Mouse (Mus musculus): ENCODE data around the gene Tmc5. TPM values are rescaled to one million over a fixed set of nuclear protein-coding genes. Genes with fewer than 3 reads are reported as not detected.

Tmc5 gene
- polyA plus RNA-seq, 1 experiment from 2014 or later = 2.1 TPM

GRCm38 (mm10) chr7:118650119-118650518, 53.0 kb downstream of the Tmc5 start:
- Histone ChIP-seq H3K4me2 (no peak overlapping the region), H3K36me3 (no peaks in the 10 kb centered on the region), H3K27me3 (replicated peaks) (no peaks in the 10 kb centered on the region), H3K27ac (no peak overlapping the region), H3K4me3 (replicated peaks) (no peak overlapping the region), H3K4me1 (no peaks in the 10 kb centered on the region), H3K9ac (no peak overlapping the region), H3K9me3 (no peaks in the 10 kb centered on the region)
- WGBS = 62% methylated on average over 4 of the region's 4 CpGs
- peak; percentile 50; the same call in 1 of the 2 replicates for ATAC-seq (ENCODE audit: insufficient read depth, low FRiP score, low read depth)

GRCm38 (mm10) chr7:118650891-118651290, 53.8 kb downstream of the Tmc5 start:
- H3K4me2 ChIP-seq = no peak overlapping the region
- WGBS = 97% methylated on average over 1 of the region's 1 CpGs
- H3K9ac ChIP-seq = no peak overlapping the region
- no peaks in the 10 kb centered on the region for H3K9me3 ChIP-seq
- no peak overlapping the region for H3K27ac ChIP-seq
- no peaks in the 10 kb centered on the region for H3K36me3 ChIP-seq
- H3K4me1 ChIP-seq = no peaks in the 10 kb centered on the region
- no peak for ATAC-seq (ENCODE audit: insufficient read depth, low FRiP score, low read depth)
- H3K27me3 ChIP-seq (replicated peaks) = no peaks in the 10 kb centered on the region
- no peak overlapping the region for H3K4me3 ChIP-seq (replicated peaks)

- H3K27ac ChIP-seq = no peak overlapping the region
- no peaks in the 10 kb centered on the region for H3K9me3 ChIP-seq
- H3K4me1 ChIP-seq = no peaks in the 10 kb centered on the region
- H3K4me2 ChIP-seq = no peak overlapping the region
- ATAC-seq (ENCODE audit: insufficient read depth, low FRiP score, low read depth) = no peak
- 81% methylated on average over 6 of the region's 6 CpGs for WGBS
- H3K27me3 ChIP-seq (replicated peaks) = no peaks in the 10 kb centered on the region
- no peaks in the 10 kb centered on the region for H3K36me3 ChIP-seq
- no peak overlapping the region for H3K4me3 ChIP-seq (replicated peaks)
- H3K9ac ChIP-seq = no peak overlapping the region
These were observed 55.6 kb downstream of the Tmc5 start for GRCm38 (mm10) chr7:118652572-118653295.

- Histone ChIP-seq H3K4me3 (replicated peaks) (no peak overlapping the region), H3K4me2 (no peak overlapping the region), H3K36me3 (no peaks in the 10 kb centered on the region), H3K27ac (no peak overlapping the region), H3K27me3 (replicated peaks) (no peaks in the 10 kb centered on the region), H3K4me1 (no peaks in the 10 kb centered on the region), H3K9ac (no peak overlapping the region), H3K9me3 (no peaks in the 10 kb centered on the region)
- ATAC-seq (ENCODE audit: insufficient read depth, low FRiP score, low read depth) = no peak
- WGBS = 36% methylated on average over 6 of the region's 6 CpGs
These were observed 59.6 kb downstream of the Tmc5 start for GRCm38 (mm10) chr7:118656730-118657129.

GRCm38 (mm10) chr7:118667773-118668172, 70.7 kb downstream of the Tmc5 start:
- H3K27me3 ChIP-seq (replicated peaks) = no peaks in the 10 kb centered on the region
- H3K4me1 ChIP-seq = no peaks in the 10 kb centered on the region
- no peak overlapping the region for H3K27ac ChIP-seq
- H3K36me3 ChIP-seq = no peaks in the 10 kb centered on the region
- H3K4me2 ChIP-seq = no peak overlapping the region
- no peaks in the 10 kb centered on the region for H3K9me3 ChIP-seq
- no peak overlapping the region for H3K9ac ChIP-seq
- H3K4me3 ChIP-seq (replicated peaks) = no peak overlapping the region
- no peak for ATAC-seq (ENCODE audit: insufficient read depth, low FRiP score, low read depth)
- WGBS = 92% methylated on average over 2 of the region's 2 CpGs

GRCm38 (mm10) chr7:118670142-118670541, 73.0 kb downstream of the Tmc5 start:
- Histone ChIP-seq H3K36me3 (no peaks in the 10 kb centered on the region), H3K4me1 (no peaks in the 10 kb centered on the region), H3K4me2 (no peak overlapping the region), H3K9me3 (no peaks in the 10 kb centered on the region), H3K27ac (no peak overlapping the region), H3K4me3 (replicated peaks) (no peak overlapping the region), H3K9ac (no peak overlapping the region), H3K27me3 (replicated peaks) (no peaks in the 10 kb centered on the region)
- ATAC-seq (ENCODE audit: insufficient read depth, low FRiP score, low read depth) = no peak
- WGBS = 68% methylated on average over 4 of the region's 4 CpGs

GRCm38 (mm10) chr7:118676826-118677225, 79.7 kb downstream of the Tmc5 start:
- 79% methylated on average over 4 of the region's 4 CpGs for WGBS

GRCm38 (mm10) chr7:118688199-118688598, 91.1 kb downstream of the Tmc5 start:
- H3K36me3 ChIP-seq = peaks cover 18% of the 10 kb centered on the region
- 28% methylated on average over 5 of the region's 5 CpGs for WGBS
- no peaks in the 10 kb centered on the region for H3K9me3 ChIP-seq
- no peak for ATAC-seq (ENCODE audit: insufficient read depth, low FRiP score, low read depth)
- H3K4me3 ChIP-seq (replicated peaks) = no peak overlapping the region
- no peak overlapping the region for H3K4me2 ChIP-seq
- no peak overlapping the region for H3K9ac ChIP-seq
- H3K27ac ChIP-seq = no peak overlapping the region
- no peaks in the 10 kb centered on the region for H3K27me3 ChIP-seq (replicated peaks)
- H3K4me1 ChIP-seq = no peaks in the 10 kb centered on the region

More at GRCm38 (mm10) chr7:118676826-118677225, 79.7 kb downstream of the Tmc5 start:
- no peaks in the 10 kb centered on the region for H3K4me1 ChIP-seq
- no peaks in the 10 kb centered on the region for H3K27me3 ChIP-seq (replicated peaks)
- no peak overlapping the region for H3K9ac ChIP-seq
- no peaks in the 10 kb centered on the region for H3K9me3 ChIP-seq
- H3K4me2 ChIP-seq = no peak overlapping the region
- H3K27ac ChIP-seq = no peak overlapping the region
- H3K36me3 ChIP-seq = no peaks in the 10 kb centered on the region
- no peak for ATAC-seq (ENCODE audit: insufficient read depth, low FRiP score, low read depth)
- no peak overlapping the region for H3K4me3 ChIP-seq (replicated peaks)

- no peaks in the 10 kb centered on the region for H3K27me3 ChIP-seq (replicated peaks)
- no peak overlapping the region for H3K9ac ChIP-seq
- H3K9me3 ChIP-seq = no peaks in the 10 kb centered on the region
- no peak overlapping the region for H3K27ac ChIP-seq
- H3K4me1 ChIP-seq = no peaks in the 10 kb centered on the region
- H3K36me3 ChIP-seq = peaks cover 23% of the 10 kb centered on the region
- no peak overlapping the region for H3K4me3 ChIP-seq (replicated peaks)
- 82% methylated on average over 7 of the region's 7 CpGs for WGBS
- no peak for ATAC-seq (ENCODE audit: insufficient read depth, low FRiP score, low read depth)
- no peak overlapping the region for H3K4me2 ChIP-seq
These were observed 92.0 kb downstream of the Tmc5 start for GRCm38 (mm10) chr7:118689088-118689487.

GRCm38 (mm10) chr7:118691287-118691686, 94.2 kb downstream of the Tmc5 start:
- 97% methylated on average over 2 of the region's 2 CpGs for WGBS
- no peak overlapping the region for H3K27ac ChIP-seq
- no peaks in the 10 kb centered on the region for H3K27me3 ChIP-seq (replicated peaks)
- H3K4me2 ChIP-seq = no peak overlapping the region
- H3K4me1 ChIP-seq = no peaks in the 10 kb centered on the region
- peaks cover 38% of the 10 kb centered on the region for H3K36me3 ChIP-seq
- no peak overlapping the region for H3K9ac ChIP-seq
- no peak for ATAC-seq (ENCODE audit: insufficient read depth, low FRiP score, low read depth)
- no peak overlapping the region for H3K4me3 ChIP-seq (replicated peaks)
- H3K9me3 ChIP-seq = no peaks in the 10 kb centered on the region

GRCm38 (mm10) chr7:118696146-118696545, 99.0 kb downstream of the Tmc5 start:
- no peak overlapping the region for H3K9ac ChIP-seq
- H3K27me3 ChIP-seq (replicated peaks) = no peaks in the 10 kb centered on the region
- WGBS = 92% methylated on average over 6 of the region's 6 CpGs
- no peak for ATAC-seq (ENCODE audit: insufficient read depth, low FRiP score, low read depth)
- no peak overlapping the region for H3K27ac ChIP-seq
- H3K4me3 ChIP-seq (replicated peaks) = no peak overlapping the region
- H3K4me2 ChIP-seq = no peak overlapping the region
- peaks cover 25% of the 10 kb centered on the region; the same call in 1 of the 2 replicates for H3K36me3 ChIP-seq
- no peaks in the 10 kb centered on the region for H3K4me1 ChIP-seq
- H3K9me3 ChIP-seq = no peaks in the 10 kb centered on the region

GRCm38 (mm10) chr7:118697168-118697567, 100.1 kb downstream of the Tmc5 start:
- Histone ChIP-seq H3K27me3 (replicated peaks) (no peaks in the 10 kb centered on the region), H3K4me1 (no peaks in the 10 kb centered on the region), H3K36me3 (peaks cover 25% of the 10 kb centered on the region; the same call in 1 of the 2 replicates), H3K4me3 (replicated peaks) (no peak overlapping the region), H3K9ac (no peak overlapping the region), H3K9me3 (no peaks in the 10 kb centered on the region), H3K27ac (no peak overlapping the region), H3K4me2 (no peak overlapping the region)
- 73% methylated on average over 4 of the region's 4 CpGs for WGBS
- no peak for ATAC-seq (ENCODE audit: insufficient read depth, low FRiP score, low read depth)
